Mouse (Mus musculus) 3134 (cell line): Measurements from ENCODE around the gene Capn13.
A peak's percentile ranks its signal among the peaks of the same experiment; 100 is the strongest.
"Not testable (repeated sequence)": the region's sequence is repeated elsewhere in the genome, so short reads cannot be mapped to it uniquely, and the experiment has no call there.

ENCODE experiments used
- DNase-seq: peaks from one replicate; pipeline ENCODE4 v3.0.0-alpha.2; 2011; ENCODE audit warnings: low spot score; ENCODE audit not compliant: insufficient read length; ENCODE audit errors: extremely low read depth

Capn13 gene

GRCm38 (mm10) chr17:73282702-73283101 is 118.0 kb downstream of the Capn13 start:
- DNase-seq = not testable (repeated sequence)

DNA sequence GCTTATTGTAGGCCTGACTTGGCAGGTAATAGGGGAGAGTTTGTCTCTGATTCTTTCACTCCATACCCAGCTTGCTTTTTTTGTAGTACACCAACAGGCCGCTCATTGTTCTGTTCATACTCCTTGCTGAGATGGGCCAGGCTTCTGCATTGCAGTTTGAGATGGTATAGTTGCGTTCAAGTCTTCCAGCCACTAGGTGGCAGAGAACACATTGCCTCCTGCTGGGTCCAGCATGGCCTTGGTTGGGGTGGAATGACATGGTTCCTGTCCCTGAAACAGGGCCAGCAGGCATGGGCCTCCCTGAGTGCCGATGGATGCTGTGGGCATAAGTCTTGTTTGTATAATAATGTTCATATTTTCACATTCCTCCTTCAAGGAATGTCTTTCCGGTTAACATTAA is 122.9 kb downstream of the Capn13 start:
- DNase-seq = peak; percentile 16

DNA sequence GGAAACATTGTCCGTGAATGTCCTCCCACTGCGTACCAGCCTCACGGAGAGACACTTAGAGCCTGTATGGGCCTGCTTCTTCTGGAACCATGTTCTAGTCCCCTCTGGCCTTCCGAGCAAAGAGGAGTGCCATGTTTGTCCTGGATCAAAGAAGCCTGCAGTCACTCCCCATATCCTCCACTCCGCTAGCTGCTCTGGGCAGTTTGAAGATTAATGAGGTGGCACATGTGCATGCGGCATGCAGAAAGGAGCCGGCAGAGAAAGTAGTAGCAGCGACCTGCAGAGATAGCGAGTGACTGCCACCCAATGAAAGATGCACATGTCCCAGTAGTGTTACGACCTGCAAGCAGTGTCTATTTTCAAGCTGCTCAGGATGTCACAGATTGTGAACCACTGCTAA is 125.6 kb downstream of the Capn13 start:
- DNase-seq = no peak

- DNase-seq = no peak
Observed at GRCm38 (mm10) chr17:73273809-73274208, 126.9 kb downstream of the Capn13 start.

GRCm38 (mm10) chr17:73271797-73272600 is 128.7 kb downstream of the Capn13 start:
- no peak for DNase-seq

DNA sequence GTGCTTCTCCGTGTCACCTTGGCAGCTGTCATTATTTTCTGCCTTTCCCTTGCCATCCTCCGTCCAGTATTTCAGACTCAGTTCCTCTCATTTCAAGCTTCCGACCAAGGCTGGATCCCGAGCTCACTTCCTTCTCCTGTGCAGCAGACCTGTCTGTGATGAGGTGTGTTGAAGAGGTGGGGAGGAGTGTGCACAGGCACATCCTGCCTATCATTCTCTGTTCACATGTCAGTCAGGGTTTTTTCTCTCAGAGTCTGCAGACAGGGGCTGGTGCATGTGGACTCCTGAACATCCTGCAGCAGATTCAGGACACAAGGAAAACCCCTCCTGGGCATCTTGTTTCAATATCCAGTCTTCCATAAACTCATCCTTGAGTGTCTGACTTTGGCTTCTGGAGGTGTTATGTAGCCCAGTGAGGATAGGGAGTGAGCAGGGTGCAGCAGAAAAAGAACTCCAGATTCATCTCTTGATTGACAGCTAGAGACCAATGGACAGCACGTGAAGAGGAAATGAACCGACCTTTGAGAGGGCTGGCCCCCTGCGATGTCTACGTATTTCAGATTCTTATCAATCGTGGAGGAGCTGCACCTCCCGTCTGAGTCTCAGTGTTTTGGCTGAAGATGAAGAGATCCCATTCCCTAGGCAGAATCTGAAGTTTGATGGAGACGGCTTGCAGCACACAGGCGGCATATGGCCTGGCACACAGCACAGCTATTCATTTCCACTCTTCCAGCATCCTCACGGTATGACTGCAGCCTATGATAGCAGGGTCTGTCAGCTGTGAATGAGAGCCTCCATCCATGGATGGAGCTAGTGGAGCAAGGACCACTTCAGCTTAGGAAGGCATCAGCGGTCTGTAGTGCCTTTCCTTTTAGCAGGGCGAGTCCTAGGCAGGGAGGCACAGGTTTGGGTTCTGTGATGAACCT is 129.5 kb downstream of the Capn13 start:
- DNase-seq = no peak

GRCm38 (mm10) chr17:73263077-73263501 is 137.6 kb downstream of the Capn13 start:
- DNase-seq = peak; percentile 89

- no peak for DNase-seq
Observed at GRCm38 (mm10) chr17:73262558-73262957, 138.1 kb downstream of the Capn13 start.

GRCm38 (mm10) chr17:73259258-73259657 is 141.4 kb downstream of the Capn13 start:
- DNase-seq = not testable (repeated sequence)

DNA sequence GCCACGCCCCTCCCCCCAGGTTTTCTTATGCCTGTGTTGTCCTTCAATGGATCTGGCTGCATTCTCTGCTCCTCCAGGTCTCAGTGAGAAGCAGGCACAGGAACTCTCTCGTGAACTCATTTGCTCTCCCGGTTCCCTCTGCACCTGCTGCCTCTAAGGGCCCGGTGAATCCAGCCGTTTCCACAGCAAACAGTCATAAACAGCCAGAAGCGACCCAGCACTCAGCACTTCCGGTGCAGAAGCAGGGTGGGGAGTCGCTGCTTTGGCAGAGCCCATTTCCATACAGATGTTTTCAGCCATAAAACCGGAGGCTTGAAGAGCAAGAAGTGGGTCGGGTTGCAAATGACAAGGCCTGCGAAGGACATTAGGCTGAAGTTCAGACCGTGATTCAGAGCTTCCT is 142.0 kb downstream of the Capn13 start:
- no peak for DNase-seq
